Mouse (Mus musculus): ENCODE results near the gene Polr3h. TPM values are rescaled to one million over a fixed set of nuclear protein-coding genes. Genes with fewer than 3 reads are reported as not detected.

Polr3h gene
- total RNA-seq, 2 experiments from 2014 or later: 3.9 to 5.5 TPM

- ATAC-seq (ENCODE audit: poor library complexity, severe bottlenecking): peak; percentile 96
These were observed 53.5 kb downstream of the Polr3h start, which contains the start of gene Aco2 for GRCm38 (mm10) chr15:81872262-81873136. TSS of gene Aco2 (plus strand) at chr15:81872309.

GRCm38 (mm10) chr15:81871604-81872261 lies 54.3 kb downstream of the Polr3h start, which contains the start of gene Phf5a:
TSS of gene Phf5a (minus strand) at chr15:81871911.
- peak; percentile 92 for ATAC-seq (ENCODE audit: poor library complexity, severe bottlenecking)

DNA sequence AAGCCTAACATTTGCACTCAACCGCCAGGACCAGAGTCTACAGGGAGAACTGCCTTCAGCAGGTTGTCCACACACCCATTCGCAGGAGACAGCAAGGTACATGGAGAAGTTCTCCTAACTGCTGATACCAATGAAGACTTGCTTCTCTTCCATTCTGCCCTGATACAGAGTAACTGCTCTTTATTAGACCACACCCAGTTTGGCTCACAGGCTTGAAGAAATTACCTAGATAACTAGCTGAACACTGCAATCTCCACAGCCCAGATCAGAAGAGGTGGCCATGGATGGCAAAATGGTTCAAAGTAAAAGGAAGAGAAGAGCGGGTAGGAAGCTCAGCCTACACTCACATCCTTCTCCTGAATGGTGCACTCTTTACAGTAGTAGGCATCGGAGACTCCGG lies 56.1 kb downstream of the Polr3h start:
- ATAC-seq (ENCODE audit: poor library complexity, severe bottlenecking): no peak

DNA sequence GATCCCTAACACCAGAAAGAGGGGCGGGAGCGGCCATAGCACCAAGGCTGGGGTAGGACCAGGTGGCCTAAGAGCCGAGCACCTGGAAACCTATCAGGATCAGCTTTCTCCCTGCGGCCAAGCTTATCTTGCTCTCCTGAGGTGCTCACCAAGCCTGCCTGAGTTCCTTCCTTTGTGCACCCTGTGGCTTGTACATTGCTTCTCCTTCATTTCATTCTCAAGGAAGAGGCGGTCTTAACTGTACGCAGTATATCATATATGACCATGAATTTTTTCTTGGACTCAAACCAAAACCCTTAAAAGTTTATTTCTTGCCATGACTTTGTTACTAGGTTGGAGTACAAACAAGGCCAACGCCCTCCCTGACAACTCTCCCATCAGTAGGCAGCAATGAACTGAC lies 61.8 kb downstream of the Polr3h start:
- no peak for ATAC-seq (ENCODE audit: poor library complexity, severe bottlenecking)

- no peak for ATAC-seq (ENCODE audit: poor library complexity, severe bottlenecking)
These were observed 65.4 kb downstream of the Polr3h start for GRCm38 (mm10) chr15:81860471-81861135.

GRCm38 (mm10) chr15:81859330-81860255 lies 66.4 kb downstream of the Polr3h start:
- ATAC-seq (ENCODE audit: poor library complexity, severe bottlenecking): peak; percentile 55

DNA sequence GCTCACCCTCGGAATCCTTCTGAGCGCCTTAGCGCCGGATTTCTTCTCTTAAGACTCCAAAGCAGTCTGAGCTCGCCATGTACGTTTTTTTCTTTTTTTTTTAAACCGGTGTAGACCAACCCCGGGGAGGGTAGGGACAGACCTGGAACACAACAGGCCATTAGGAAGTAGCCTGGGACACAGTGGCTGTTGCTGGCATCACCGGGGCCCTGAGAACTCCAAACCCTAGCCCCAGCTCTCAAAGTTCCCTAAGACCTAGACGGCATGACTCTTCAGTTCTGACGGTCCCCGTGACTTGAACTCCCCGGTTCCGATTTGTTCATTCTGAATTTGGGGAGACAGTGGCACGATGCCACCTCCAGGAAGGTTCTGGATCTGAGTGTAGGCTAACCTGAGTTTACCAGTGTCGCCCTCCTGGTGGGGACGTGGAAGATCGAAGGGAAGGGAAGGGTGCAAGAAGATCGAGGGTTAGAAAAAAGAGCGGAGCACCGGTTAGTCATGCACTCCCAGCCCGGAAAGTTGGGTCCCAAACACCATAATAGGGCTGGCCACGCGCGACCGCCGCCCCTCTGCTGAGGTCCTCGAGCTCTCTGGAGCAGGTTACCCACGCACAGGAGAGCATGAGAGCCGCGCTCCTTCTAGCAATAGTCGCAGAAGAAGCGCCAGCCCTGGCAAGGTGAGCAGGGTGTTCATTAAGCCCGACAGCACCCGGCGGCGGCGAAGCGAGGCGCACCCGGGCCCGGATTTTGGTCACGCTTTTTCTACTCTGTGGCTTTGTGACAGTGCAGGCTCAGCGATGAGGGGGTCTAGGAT lies 67.3 kb downstream of the Polr3h start, which contains the start of gene Tob2:
Tob2 (minus strand) TSS at position 280 of the 813 bp plus-strand sequence.
- peak; percentile 19 for ATAC-seq (ENCODE audit: poor library complexity, severe bottlenecking)

GRCm38 (mm10) chr15:81858138-81858516 lies 67.9 kb downstream of the Polr3h start:
- peak; percentile 65 for ATAC-seq (ENCODE audit: poor library complexity, severe bottlenecking)

DNA sequence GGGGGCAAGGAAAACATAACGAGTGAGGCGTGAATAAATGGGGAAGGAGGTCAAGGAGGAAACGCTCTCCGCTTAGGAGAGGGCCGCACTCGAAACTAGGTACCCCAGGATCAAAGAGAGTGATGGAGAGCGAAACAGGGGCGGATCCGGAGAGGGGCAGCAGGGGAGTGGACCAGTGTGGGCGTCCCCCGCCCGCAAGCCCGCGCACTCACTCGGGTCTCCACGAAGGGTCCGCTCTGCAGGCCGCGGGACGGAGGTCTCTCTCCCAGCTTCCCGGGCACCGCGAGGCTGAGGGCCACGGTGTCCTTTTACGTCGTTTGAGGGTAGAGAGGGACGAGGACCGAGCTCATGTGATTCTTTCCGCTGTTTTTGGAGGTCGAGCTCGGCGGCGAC lies 68.3 kb downstream of the Polr3h start:
- ATAC-seq (ENCODE audit: poor library complexity, severe bottlenecking): peak; percentile 4

- no peak for ATAC-seq (ENCODE audit: poor library complexity, severe bottlenecking)
These were observed 68.9 kb downstream of the Polr3h start for GRCm38 (mm10) chr15:81856938-81857723.

DNA sequence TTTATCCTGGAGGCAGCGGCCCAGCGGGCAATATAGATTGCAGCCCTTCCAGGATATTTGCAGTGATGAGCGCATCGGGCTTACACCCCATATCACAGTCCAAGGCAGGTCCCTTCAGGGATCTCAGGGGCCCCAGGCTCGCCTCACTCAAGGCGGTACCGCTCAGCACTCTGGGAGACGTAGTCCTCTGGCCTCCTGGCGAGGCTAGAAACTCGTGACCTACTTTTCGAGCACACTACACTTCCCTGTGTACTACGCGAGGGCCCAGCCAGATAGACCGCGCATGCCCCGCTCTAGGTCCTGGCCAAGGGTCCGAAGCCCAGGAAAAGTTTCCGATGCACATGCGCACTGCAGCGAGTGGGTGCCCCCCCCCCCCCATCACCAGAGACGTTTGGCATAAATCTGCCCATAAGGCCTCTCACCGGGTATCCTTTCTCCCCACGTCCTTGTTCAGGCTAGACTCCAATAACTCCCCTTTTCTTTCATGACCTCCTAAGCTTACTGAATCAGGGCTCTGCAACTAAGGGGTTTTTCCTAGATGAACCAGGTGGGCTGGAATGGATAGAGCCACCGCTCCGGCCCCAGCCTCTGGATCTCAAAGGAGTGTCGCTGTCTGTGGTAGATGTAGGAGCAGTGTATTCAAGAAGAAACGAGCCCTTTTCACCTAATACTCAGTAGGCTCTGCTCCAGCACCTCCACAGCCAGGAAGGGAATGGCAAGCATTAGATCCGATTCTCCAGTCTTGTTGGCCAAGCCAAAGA lies 69.8 kb downstream of the Polr3h start:
- peak; percentile 59 for ATAC-seq (ENCODE audit: poor library complexity, severe bottlenecking)

DNA sequence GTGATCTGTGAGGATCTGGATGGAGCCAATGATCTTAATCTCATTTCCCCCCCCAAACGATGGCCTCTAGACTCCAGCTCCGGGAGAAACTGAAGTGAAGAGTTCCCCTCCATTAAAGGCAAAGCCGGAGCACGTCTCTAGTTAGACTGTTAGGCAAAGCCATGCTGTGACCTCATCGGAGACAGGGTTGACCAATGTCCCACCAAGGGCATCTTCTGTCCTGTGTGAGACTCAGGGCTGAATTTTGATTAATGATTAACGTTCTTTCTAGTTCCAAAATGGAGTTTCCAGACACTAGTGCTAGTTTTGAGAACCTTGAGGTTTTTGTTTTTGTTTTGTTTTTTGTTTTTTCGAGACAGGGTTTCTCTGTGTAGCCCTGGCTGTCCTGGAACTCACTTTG lies 73.0 kb downstream of the Polr3h start:
- no peak for ATAC-seq (ENCODE audit: poor library complexity, severe bottlenecking)

DNA sequence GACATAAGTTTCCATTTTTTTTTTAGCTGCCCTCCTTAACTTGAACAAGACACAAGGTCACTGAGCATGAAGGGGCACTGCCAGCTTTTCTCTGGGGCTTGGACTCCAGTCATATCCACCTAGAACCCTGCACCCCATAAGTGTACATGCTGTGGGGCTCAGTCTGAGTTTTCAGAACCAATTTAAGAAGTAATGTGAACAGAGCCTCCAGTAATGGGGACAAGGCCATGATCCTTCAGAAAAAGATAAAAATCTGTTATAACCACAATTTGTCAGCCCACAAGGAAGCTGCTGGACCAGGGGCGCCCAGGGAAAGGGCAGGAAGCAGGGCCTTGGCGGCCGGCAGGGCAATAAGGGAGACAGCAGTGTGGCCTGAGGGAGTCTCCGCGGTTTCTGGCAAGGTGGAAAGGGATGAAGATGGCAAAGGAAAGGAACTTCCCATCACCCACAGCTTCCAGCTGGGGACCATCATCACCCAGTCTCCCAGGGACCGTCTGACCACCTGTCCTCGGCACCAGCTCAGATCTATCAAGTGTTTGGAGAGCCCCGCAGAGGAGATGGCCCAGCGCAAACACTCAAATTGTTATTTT lies 73.5 kb downstream of the Polr3h start:
- no peak for ATAC-seq (ENCODE audit: poor library complexity, severe bottlenecking)

DNA sequence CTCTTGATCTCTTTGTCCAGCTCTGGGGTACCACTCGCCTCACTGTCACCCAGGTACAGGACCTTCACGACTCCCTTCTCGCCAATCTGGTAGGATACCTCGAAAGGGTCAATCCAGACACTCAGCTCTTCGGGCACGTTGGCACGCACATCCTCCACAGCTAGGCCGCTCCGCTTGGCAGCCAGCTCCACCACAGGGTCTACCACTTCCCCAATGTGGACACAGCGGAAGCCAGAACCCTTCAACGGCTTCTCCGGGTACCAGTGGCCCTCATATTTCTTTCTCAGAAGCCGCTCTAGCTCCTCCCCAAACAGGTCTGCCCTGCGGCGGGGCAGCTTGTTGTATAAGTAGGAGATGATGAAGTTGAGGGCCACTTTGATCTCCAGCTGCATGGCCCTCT lies 74.7 kb downstream of the Polr3h start:
- ATAC-seq (ENCODE audit: poor library complexity, severe bottlenecking): peak; percentile 70

- ATAC-seq (ENCODE audit: poor library complexity, severe bottlenecking): no peak
These were observed 75.3 kb downstream of the Polr3h start for GRCm38 (mm10) chr15:81850718-81851117.

GRCm38 (mm10) chr15:81849104-81849503 lies 76.9 kb downstream of the Polr3h start:
- no peak for ATAC-seq (ENCODE audit: poor library complexity, severe bottlenecking)

GRCm38 (mm10) chr15:81848301-81848700 lies 77.7 kb downstream of the Polr3h start:
- peak; percentile 77 for ATAC-seq (ENCODE audit: poor library complexity, severe bottlenecking)

DNA sequence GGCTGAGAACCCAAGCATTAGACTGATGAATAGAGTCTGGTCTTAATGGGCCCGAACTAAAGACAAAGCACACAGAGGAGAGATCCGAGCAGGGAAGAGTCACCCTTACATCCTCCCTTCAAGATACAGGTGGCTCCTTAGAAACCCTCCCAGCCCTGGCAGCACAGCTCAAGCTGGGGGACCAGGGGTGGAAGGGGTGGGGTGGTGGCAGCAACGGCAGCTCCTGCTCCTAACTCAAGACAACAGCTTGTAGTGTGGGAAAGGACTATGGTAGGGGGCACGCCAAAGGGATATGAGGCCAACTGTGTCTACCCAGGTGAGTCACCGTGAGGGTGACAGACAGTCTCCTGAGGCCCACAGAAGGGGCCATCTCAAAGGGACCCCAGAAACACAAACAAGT lies 78.2 kb downstream of the Polr3h start:
- no peak for ATAC-seq (ENCODE audit: poor library complexity, severe bottlenecking)
